Mouse (Mus musculus): ENCODE data around the gene Hadhb.

The Hadhb gene

GRCm38 (mm10) chr5:30154474-30155394 lies at the start of gene Hadhb, which contains the start of gene Hadha:
Gene Hadhb, plus strand, starts transcription at chr5:30155248.
Gene Hadha, minus strand, starts transcription at chr5:30155162.
- peak; percentile 90 to 94 for DNase-seq

DNA sequence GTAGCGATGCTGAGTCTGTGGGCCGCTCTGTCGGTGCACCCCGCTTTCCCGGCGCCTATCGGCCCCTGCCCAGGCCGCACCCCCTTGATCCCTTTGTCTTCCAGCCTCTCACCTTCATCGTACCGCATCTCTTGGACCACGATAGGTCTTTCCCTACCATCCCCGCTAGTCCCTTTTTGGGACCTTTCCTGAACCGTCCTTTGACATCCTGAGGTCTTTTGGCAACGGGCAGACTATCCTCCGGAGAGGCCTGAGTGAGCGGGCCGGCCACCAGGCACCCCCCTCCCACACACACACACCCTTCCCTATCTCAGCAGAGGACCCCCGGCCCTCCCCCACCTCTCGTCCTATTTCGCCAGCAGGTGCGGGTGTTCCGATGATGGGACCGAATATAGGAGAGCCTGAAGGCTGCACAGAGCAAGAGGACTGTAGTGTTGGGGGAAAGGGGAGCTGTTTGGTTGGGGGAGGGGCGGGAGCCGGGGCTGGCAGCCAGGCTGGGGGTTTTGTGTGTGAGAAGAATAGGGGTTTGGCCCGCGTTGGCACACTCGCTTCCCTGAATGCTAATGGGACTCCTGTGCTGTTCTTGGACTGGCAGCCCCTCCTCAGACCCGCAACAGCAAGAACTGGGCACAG lies 49.3 kb upstream of the Hadhb start, which contains the start of gene 3110082J24Rik:
TSS of gene 3110082J24Rik (minus strand) at position 419 of the 633 bp plus-strand sequence.
- DNase-seq: no peak

- DNase-seq: no peak
These were observed 48.3 kb upstream of the Hadhb start for GRCm38 (mm10) chr5:30106756-30107155.

DNA sequence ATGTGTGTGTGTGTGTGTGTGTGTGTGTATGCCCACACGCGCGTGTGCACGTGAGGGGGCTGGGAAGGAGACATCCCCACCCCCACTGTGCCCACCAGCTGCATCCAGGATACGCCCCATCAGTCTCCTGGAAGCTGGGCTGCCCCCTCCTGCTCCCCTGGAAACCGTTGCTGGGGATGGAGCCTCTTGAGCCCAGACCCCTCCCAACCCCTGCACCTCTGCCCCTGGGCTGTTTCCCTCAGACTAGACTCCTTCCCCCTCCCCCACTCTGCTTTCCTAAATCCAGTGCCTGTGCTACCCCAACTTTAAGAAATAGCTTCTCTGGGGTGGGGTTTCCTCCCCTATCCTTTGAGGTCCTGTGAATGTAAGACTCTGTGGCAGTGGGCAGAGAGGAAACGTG lies 47.9 kb upstream of the Hadhb start:
- DNase-seq: no peak

DNA sequence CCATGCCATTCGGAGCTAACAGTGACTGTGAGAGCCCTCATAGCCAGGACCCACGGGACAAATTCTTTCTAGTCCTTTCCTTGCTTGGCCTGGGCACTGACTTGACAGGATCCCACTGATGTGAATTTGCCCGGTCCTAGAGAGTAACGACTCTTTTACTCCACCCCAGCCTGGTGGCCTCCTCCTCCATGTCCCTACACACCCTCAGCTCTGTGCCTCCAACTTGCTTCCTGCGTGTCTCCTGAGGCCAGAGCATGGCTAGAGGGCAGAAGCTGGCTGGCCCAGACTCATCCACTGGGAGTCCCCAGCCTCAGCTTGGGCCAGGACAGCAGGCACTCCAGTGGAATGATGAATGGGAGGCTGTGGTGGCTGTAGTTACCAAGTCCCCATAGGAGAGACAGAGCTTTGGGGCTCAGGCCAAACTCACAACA lies 47.4 kb upstream of the Hadhb start:
- DNase-seq: no peak

DNA sequence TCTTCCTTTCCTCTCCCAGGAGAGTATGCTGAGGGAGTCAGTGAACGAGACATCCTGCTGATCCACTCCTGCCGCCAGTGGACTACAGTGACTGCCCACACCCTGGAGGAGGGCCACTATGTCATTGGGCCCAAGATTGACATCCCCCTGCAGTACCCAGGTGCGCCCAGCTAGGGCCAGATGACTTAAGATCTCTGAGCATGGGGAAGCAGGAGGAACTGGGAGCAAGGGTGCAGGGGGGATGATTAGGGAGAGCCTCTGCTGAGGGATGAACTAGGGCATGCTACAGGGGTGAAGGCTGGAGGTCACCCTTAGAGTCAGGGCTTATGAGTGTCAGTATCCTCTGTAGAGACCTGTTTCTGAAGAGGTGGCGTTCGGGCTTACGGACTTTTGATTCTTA lies 46.8 kb upstream of the Hadhb start:
- DNase-seq: no peak

- DNase-seq: no peak
These were observed 45.1 kb upstream of the Hadhb start for GRCm38 (mm10) chr5:30109899-30110298.

- DNase-seq: no peak
These were observed 44.5 kb upstream of the Hadhb start for GRCm38 (mm10) chr5:30110371-30111060.

GRCm38 (mm10) chr5:30111126-30111525 lies 43.9 kb upstream of the Hadhb start:
- no peak for DNase-seq

DNA sequence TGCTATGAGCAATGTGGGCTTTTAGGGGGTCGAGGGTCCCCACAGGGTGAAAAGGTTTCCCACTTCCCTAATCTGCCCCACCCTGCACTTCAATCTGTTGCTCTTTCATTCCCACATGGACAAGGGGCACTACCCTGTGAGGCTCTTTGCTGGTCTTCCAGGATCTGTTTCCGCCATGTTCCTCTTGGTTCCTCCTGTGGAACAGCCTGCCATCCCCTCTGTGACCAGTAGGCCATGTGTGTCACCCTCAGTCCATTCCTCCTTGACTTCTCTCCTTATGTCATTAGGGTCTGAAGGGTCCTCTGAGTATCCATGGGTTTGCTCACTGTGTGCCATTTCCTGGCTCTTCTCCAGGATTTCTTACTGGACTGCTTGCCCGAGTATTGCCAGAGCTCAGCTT lies 43.3 kb upstream of the Hadhb start:
- DNase-seq: no peak

DNA sequence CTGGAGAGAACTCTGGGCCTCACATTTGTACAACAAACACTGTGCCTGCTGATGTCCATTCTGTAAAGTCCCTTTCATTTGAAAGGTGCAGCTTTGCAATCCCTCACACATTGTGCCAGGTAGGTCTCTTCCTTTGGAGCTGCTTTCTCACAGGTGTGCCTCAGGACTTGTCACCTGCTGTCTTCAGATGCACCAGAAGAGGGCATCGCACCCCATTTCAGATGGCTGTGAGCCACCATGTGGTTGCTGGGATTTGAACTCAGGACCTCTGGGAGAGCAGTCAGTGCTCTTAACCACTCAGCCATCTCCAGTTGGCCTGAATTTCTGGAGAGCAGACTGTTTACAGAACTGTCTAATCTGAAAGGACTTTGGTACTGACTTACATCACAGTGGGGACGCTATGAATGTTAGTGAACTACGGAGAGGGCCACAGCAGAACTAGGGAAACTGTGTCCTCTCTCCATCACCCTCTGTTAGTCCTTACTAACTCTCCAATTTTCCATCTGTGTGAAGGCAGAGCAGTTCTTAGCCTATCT lies 42.4 kb upstream of the Hadhb start:
- DNase-seq: no peak

- DNase-seq: peak in 1 of 2 experiments; percentile 40
These were observed 40.9 kb upstream of the Hadhb start for GRCm38 (mm10) chr5:30113881-30114760.

DNA sequence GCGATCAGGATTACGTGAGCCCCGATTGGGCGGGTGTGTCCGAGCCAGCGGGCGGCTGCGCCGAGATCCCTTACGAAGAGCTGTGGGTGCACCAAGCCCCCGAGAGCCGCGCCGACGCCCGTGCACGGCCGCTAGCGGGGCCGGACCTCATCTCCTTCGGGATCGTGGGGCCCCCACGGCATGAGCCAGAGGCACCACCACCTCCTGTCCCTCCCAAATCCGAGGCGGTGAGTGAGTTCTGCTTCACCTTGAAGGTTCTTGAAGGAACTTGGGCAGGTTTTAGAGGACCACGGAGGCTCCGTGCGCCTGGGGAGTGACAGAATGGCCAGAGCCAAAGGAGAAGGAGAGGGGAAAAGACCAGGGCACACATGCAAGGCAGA lies 40.3 kb upstream of the Hadhb start:
- no peak for DNase-seq

- DNase-seq: no peak
These were observed 39.3 kb upstream of the Hadhb start for GRCm38 (mm10) chr5:30115718-30116117.

DNA sequence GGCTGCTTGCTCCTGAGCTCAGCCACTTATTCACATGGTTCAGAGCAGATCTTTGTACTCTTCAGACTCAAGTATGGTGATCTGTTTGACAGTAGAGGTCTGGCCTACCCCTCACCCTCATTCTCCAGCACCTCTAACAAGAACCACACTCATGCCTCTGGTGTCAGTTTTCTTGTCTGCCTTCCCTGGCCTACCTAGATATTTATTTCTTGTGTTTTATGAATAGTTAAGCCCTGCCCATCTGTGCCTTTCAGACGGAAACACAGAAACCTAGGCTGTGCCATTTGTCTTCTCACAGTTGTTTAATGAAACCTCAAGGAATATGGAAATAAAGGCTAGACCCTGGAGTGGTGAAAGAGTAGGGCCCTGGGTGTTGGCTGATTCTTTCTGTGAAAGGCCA lies 37.0 kb upstream of the Hadhb start:
- no peak for DNase-seq

GRCm38 (mm10) chr5:30119163-30119562 lies 35.9 kb upstream of the Hadhb start:
- no peak for DNase-seq

DNA sequence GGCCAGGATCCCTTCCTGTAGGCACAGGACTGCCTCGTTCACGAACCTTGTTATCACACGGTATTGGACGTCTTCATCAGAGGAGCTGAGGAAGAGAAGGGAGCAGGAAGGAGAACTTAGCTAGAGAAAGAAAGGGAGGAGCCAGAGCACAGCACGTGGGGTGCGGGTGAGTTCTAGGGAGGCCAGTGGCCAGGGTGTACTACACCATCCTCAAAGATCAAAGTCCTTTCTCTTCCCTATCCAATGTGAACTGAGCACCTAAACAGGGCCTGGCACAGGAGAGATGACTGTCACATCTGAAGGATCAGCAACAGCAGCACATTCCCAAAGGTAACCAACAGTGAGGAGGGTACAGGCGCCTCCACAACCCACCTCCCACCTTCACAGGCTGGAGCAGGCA lies 34.9 kb upstream of the Hadhb start:
- DNase-seq: no peak

DNA sequence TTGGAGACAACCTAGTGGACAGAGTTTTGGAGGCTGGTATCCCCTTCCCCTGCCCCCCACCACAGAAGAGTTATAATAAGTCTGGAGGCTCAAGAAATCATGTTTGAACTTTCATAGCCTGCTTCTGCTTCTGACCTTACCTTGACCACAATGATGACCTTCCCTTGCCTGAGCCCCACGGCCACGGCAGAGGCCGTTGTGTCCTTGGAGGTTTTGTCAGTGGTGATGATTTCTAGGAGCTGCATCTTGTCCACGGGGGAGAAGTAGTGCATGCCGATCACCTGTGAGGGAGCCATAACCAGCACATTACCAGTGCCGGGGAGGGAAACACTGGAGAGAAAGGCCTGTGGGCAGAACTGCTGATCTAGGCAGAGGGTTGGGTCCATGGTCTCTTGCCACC lies 32.6 kb upstream of the Hadhb start:
- DNase-seq: no peak

DNA sequence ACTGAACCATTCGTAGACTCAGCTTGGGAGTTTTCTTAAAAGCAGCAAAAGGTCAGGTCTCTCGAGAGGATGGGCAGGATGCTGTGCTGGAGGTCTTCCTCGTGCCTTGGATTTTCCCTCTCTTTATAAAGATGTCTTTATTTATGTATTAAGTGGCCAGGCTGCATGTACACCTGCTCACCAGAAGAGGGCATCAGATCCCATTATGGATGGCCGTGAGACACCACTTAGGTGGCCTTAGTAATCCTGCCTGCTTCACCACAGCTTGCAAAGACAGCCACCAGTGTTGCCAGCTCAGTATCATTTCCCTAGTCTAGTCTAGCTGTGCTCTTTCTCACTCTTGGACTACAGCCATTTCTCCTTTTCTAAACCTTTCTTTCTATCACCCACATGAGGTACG lies 29.5 kb upstream of the Hadhb start:
- no peak for DNase-seq

DNA sequence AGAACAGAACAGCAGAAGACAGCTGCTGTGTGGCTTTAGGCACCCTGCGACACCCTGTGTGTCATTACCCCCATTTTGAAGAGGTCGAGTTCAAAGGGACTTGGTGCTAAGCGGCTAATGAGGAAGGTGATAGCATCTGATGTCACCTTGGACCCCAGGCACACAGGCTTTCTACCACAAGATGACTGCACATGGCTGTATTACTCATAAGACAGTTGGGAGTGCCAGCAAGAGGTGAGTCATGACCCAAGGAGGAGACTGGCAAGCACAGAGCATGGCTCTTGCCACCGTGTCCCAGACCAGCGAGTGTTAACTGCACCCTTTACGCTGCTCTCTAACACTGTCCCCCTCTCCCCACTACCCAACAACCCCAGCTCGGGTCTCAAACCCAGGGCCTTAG lies 28.3 kb upstream of the Hadhb start:
- DNase-seq: no peak

DNA sequence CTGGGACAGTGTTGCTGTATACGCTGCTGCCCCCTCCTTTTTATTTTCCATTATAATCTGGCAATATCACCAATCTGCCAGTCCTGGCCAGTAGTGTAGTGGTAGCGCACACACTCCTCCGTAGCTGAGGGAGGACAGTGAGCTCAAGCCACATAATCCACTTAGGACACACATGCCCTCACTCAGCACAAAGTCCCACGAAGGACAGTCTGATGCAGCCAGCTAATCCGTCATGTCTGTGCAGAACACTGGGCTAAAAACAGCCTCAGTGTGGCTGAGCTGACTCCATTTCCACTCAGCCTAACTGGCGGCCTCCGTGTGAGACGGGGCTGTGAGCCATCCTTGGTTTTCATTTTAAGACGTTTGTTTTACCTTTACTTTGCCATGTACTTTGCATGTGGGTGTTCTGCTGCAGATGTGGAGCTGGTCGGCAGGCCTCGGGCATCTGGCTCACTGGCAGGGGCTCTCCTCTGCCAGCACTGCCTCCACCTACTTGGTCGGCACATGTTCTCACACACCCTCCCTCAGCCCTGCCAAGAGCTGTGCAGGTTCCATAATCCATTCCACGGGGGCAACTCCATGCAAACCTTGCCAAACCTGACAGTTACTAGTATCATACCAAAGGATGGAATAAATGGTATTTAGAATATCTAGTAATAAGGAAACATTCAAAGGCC lies 27.0 kb upstream of the Hadhb start:
- DNase-seq: no peak

DNA sequence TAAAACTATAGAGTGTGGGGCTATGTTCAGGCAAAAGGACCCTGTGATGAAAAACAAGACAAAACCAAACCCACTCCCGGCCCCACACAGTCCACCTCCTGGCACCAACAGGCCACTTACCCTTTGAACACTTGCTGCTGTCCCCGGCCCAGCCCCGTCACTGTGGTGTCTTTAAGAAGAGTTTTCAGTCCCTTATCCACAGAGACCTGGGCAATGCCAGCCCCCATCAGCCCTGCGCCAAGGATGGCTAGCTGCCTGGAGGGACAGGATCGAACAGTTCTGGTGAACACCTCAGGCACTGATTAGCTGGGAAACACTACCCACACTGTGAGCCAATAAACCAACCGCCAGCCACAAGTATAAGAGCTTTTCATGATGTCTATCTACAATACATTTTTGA lies 26.4 kb upstream of the Hadhb start:
- no peak for DNase-seq

Data from cerebellum, adult 18-20 months (tissue).